Mouse (Mus musculus) gastrocnemius, adult 2 months (tissue): Measurements from ENCODE around the gene Tvp23b. TPM values are rescaled to one million over a fixed set of nuclear protein-coding genes. Genes with fewer than 3 reads are reported as not detected.

ENCODE experiments used
- DNase-seq: peaks from one replicate; pipeline ENCODE4 v3.0.0; 2022
- H3K27ac ChIP-seq: fragments of 200-600 bp; 2 replicates; pipeline ENCODE4 v1.8.1; 2022; ENCODE audit warnings: mild to moderate bottlenecking
- H3K4me3 ChIP-seq: fragments of 200-600 bp; 2 replicates; pipeline ENCODE4 v1.8.1; 2022; ENCODE audit warnings: mild to moderate bottlenecking, moderate library complexity
- CTCF ChIP-seq: fragments of 200-600 bp; IDR thresholded peaks from 2 replicates; pipeline ENCODE4 v1.8.1; 2022; ENCODE audit warnings: antibody characterized with exemption, mild to moderate bottlenecking, moderate library complexity
- intact Hi-C: fragments of 180-260 bp; cut with DNase I; formaldehyde crosslinking; loops from one replicate; pipeline ENCODE4 v1.15.1; 2025
- total RNA-seq, 2 experiments: library from RNA; stranded (reverse); gene quantifications; 2 replicates each; pipeline ENCODE4 v1.2.3; 2021

Tvp23b gene
- total RNA-seq, 2 experiments from 2014 or later: 4.5 to 7.6 TPM

- H3K27ac ChIP-seq: no peak overlapping the region
- no peak for TF ChIP-seq CTCF
- no peak overlapping the region for H3K4me3 ChIP-seq
- intact Hi-C loops: no loop called here
- DNase-seq: no peak
Measured at GRCm38 (mm10) chr11:62869201-62869600, 10.1 kb upstream of the Tvp23b start.

- no peak for DNase-seq
- no peak for TF ChIP-seq CTCF
- Histone ChIP-seq H3K4me3 (no peak overlapping the region), H3K27ac (no peak overlapping the region)
- intact Hi-C loops: no loop called here
Measured at GRCm38 (mm10) chr11:62869715-62870371, 9.4 kb upstream of the Tvp23b start.

DNA sequence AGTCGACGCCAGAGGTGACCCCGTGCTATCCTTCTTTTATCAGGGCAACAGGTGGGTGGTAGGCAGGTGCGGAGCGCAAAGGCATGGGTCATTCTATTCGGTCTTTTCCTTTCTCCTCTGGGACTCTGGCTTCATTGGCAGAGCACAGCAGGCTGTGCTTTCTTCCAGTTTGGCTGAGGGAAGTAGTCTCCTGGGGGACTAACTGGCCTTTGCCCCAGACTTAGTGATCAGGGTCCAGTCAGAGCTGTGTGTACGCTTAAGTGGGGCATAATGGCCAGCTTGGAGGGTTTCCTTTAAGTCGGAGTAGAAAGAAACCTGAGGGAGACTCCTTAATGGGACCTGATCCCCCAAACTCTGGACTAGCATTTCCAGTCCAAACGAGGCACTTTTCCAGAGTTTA is 5.8 kb upstream of the Tvp23b start:
- Histone ChIP-seq H3K27ac (no peak overlapping the region), H3K4me3 (no peak overlapping the region)
- peak; percentile 26 for DNase-seq
- no peak for TF ChIP-seq CTCF
- intact Hi-C loops: no loop called here

GRCm38 (mm10) chr11:62875696-62876095 is 3.6 kb upstream of the Tvp23b start:
- intact Hi-C loops: no loop called here
- Histone ChIP-seq H3K27ac (no peak overlapping the region), H3K4me3 (no peak overlapping the region)
- no peak for TF ChIP-seq CTCF
- no peak for DNase-seq

DNA sequence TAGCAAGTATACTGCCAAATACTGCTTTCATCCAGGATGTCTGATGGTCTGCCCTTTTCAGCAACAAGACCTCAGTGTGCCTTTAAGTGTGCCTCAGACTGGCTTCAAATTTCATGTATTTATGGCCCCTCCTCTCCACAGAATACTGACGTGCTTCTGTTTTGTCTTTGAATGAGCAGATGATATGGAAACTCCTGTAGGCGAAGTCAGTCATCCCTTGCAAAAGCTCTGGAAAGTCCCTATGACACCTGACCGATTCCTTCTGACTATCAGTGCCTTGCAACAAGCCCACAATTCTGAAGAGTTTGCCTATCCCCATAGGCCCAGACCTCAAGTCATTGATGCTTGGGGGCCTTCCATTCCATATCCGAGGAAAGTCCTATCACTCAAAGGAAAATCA is 2.8 kb upstream of the Tvp23b start:
- no peak for TF ChIP-seq CTCF
- intact Hi-C loops: no loop called here
- no peak overlapping the region for H3K4me3 ChIP-seq
- DNase-seq: no peak
- H3K27ac ChIP-seq: no peak overlapping the region

DNA sequence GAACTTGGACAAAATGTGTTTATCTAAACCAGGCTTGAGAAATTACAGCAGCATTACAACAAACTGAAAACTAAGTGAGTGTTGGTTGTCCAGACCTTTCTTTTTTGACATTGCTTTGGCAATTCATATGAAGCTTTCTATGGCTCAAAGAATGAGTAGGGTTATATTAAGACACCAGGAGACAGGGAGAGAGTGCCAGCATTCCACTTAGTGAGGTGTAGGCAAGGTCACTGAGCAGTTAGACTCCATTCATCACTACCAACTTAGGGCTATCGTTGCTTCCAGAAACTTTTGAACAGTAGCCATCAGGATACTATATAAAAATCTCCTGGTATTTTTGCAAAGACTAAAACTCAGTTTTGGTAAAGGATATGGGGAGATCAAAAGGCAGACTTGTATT is 1.9 kb upstream of the Tvp23b start:
- no peak for DNase-seq
- intact Hi-C loops: no loop called here
- no peak overlapping the region for H3K27ac ChIP-seq
- TF ChIP-seq CTCF: no peak
- no peak overlapping the region for H3K4me3 ChIP-seq

DNA sequence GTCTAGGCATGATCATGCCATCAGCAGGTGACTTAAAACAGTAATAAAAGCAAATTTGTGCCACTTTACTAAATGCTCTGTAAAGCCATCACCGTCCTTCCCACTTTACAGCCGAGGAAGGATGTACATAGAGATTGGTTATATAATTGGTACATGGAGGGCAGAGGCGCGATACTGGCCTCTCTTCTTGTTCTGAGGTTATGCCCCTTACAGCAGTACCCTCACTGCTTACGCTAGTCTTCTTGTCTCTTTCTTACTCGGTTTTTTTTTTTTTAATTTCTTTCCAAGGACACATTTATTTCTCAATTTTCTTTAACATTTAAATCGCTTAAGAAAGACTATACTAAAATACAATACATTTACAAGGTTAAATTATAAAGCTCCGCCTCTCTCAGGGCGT is 527 bp upstream of the Tvp23b start:
- intact Hi-C loops: no loop called here
- no peak for TF ChIP-seq CTCF
- Histone ChIP-seq H3K27ac (peak overlapping the region; percentile 98), H3K4me3 (peak overlapping the region; percentile 93)
- DNase-seq: no peak

- DNase-seq: no peak
- Histone ChIP-seq H3K4me3 (no peak overlapping the region), H3K27ac (no peak overlapping the region)
- TF ChIP-seq CTCF: no peak
- intact Hi-C loops: no loop called here
Measured at GRCm38 (mm10) chr11:62883407-62883806, 4.2 kb downstream of the Tvp23b start.

- Histone ChIP-seq H3K4me3 (no peak overlapping the region), H3K27ac (no peak overlapping the region)
- no peak for TF ChIP-seq CTCF
- intact Hi-C loops: no loop called here
- no peak for DNase-seq
Measured at GRCm38 (mm10) chr11:62885323-62885722, 6.1 kb downstream of the Tvp23b start.

DNA sequence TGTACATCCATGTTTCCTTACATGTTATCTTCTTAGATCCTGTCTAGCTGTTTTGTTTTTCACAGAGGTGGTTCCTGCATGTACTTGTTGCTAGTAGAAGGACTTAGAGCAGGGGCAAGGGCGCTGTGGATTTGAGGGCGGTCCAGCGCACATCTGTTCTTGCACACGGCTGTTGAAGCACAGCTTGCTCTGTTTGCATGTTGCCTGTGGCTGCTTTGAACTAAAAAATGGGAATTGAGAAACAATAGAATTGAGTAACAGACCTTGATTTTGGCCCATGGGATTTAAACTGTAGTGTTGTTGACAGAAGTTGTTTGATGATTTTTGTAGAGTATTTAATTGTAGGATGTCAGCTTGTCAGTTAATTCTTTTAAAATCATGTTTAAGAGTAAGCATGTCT is 11.5 kb downstream of the Tvp23b start:
- no peak for TF ChIP-seq CTCF
- Histone ChIP-seq H3K27ac (no peak overlapping the region), H3K4me3 (no peak overlapping the region)
- intact Hi-C loops: no loop called here
- no peak for DNase-seq

DNA sequence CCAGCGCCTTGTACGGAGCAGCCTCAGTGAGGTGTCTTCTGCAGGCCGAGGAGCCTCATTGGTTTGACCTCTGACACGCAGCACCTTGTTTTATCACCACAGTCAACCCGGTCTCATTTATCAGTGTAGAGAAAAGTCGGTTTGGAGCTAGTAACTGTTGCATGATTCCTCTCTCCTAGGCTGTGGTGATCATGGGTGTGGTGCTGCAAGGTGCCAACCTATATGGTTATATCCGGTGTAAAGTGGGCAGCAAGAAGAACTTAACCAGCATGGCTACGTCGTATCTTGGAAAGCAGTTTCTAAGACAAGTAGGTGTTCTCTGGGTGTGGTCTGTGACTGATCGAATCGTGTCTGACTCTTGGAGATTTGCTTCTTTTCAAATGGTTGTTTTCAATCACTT is 12.5 kb downstream of the Tvp23b start:
- TF ChIP-seq CTCF: no peak
- intact Hi-C loops: no loop called here

DNA sequence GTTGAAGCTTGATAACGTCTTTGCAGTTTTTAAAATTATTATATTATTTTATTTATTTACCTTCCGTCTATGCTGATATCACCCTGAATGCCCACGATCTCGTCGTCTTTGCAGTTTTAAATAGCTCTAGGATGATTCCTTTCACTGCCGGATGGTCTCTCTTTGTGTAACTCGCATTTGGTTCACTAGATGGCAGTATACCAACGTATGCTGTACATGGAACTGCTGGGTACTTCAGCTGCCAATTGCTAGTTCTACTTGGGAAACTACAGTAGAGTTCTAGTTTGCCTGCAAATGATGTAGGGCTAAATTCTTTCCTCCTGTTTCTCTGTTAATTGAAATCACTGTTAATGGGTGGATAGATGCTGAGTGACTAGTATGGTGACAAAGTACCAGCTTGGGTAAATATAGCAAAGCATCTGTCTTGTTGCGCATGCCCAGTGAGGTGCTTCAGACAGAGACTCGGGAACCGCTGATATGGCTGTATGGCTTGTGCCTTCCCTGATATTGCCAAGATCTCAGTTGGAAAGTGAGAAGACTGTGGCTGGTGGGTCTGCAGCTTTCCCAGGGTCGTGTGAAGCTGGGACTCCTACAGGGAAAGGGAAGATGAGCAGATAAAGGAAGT is 22.6 kb downstream of the Tvp23b start:
- DNase-seq: peak; percentile 54
- Histone ChIP-seq H3K4me3 (no peak overlapping the region), H3K27ac (no peak overlapping the region)
- intact Hi-C loops: no loop called here
- TF ChIP-seq CTCF: peak; percentile 90

More for the DNA sequence above, 12.5 kb downstream of the Tvp23b start:
- DNase-seq: no peak
- no peak overlapping the region for H3K4me3 ChIP-seq
- H3K27ac ChIP-seq: no peak overlapping the region

- intact Hi-C loops: no loop called here
- no peak for TF ChIP-seq CTCF
- Histone ChIP-seq H3K4me3 (no peak overlapping the region), H3K27ac (no peak overlapping the region)
- DNase-seq: no peak
Measured at GRCm38 (mm10) chr11:62903871-62904495, 24.7 kb downstream of the Tvp23b start.
